Mouse (Mus musculus): ENCODE measurements around the gene Rgl2. TPM values are rescaled to one million over a fixed set of nuclear protein-coding genes. Genes with fewer than 3 reads are reported as not detected.
"Not testable (repeated sequence)": the region's sequence is repeated elsewhere in the genome, so short reads cannot be mapped to it uniquely, and the experiment has no call there.

The Rgl2 gene
- total RNA-seq, 2 experiments from 2014 or later: 26.5 to 28.3 TPM

DNA sequence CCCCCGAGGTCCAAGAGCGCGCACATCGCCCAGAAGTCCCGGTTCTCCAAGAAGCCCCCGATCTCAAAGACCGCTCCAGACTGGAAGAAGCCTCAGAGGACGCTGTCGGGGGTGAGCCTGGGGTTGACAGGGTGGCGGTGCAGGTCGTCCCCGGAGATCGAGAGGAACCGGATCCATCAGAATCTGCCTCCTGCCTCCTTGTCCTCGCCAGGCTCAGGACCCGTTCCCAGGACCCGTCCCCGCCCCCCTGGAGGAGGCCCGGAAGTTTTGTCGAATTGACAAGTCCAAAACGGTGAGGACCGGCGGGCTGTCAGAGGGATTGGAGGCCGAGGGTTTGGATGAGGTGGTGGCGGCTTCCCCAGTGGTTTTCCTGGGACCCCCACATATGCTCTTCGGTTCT, 11.6 kb downstream of the Rgl2 start:
- no peak for DNase-seq
- intact Hi-C loops (cut with DNase I): loop anchor here (2.0 kb wide), 1 partner anchor 14 kb away; the partner anchor contains the start of gene Vps52

DNA sequence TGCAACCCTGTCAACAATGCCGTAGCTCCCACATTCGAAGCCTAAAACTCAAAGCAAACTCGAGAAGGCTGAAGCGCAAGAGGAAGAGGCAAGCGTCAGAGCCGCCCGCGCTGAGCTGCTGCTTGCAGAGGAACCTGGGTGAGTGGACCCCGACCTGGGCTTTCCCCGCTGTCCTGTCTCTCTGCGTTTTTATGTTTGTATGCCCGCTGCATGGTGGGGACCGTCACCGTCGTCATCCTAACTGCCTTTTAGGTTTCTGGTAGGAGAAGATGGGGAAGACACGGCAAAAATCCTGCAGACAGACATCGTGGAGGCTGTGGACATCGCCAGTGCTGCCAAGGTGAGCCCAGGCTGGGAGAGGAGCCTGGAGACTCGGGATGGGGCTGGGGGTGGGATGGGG, 12.0 kb downstream of the Rgl2 start:
- DNase-seq: no peak
- intact Hi-C loops (cut with DNase I): loop anchor here (2.0 kb wide), 1 partner anchor 13 kb away; the partner anchor contains the start of gene Vps52

DNA sequence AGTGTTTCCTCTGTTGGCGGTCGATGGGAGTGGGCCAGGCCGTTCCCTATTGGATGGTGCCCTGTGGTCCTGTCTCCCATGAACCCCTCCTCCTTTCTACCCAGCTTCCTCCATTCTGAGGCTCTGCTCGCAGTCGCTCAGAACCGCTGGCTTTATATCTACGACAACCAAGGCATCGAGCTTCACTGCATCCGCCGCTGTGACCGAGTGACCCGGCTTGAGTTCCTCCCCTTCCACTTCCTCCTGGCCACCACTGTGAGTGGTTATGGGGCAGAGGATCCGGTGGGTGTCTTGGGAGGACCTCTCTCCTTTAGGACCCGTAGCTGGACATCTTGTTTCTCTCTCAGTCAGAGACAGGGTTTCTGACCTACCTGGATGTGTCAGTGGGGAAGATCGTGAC, 14.1 kb downstream of the Rgl2 start:
- intact Hi-C loops (cut with DNase I): no loop called here
- DNase-seq: no peak

DNA sequence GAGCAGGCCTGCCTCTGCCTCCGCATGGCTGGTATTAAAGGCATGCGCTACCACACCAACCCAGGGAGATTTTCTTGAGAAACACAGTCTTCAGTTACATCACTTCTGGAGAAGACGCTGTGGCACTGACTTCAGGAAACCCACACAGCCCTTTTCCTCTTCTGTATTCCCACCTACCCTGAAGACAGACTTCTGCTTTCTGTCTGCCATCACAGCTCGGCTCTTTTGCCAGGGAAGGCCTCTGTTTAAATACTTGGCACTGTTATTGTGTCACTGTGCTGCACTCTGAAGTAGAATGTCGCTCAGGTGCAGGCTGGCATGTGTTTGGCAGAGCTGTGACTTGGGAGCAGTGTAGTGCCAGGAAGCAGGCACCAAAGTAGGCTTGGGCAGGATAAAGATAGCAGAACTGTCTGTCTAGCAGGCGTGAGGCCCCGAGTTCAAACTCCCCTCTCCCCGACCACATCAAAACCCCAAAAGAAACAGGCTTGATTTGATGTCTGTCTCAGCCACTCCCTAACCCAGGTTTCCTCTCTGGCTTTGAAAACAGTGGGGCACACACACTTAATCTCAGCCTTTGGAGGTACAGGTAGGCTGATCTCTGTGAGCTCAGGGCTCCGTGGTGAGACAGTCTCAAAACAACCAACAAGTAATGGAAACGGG, 18.2 kb downstream of the Rgl2 start:
- intact Hi-C loops (cut with DNase I): no loop called here
- no peak for DNase-seq

DNA sequence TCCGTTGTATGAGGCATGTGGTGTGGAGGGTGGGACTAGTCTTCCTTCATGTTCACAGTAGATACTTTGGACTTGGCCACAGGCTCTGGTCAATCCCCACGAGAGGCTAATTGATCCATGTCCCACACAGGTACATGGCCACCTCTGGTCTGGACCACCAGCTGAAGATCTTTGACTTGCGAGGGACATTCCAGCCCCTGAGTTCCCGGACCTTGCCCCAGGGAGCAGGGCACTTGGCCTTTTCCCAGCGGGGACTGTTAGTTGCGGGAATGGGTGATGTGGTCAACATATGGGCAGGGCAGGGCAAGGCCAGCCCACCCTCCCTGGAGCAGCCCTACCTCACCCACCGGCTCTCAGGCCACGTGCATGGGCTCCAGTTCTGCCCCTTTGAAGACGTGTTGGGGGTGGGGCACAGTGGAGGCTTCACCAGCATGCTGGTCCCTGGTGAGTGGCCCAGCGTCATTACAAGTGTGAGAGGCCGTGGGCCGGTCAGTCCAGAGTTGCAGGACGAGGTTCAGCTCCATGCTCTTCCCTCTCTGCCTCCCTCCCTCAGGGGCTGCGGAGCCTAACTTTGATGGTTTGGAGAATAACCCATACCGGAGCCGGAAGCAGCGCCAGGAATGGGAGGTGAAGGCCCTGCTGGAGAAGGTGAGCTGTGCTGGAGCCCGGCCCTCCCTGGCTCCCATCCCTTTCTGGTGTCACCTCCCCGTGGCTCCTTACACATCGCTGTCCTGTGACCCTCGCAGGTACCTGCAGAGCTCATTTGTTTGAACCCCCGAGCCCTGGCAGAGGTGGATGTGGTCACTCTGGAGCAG, 19.0 kb downstream of the Rgl2 start:
- peak in 1 of 2 experiments; percentile 11 for DNase-seq
- intact Hi-C loops (cut with DNase I): no loop called here

DNA sequence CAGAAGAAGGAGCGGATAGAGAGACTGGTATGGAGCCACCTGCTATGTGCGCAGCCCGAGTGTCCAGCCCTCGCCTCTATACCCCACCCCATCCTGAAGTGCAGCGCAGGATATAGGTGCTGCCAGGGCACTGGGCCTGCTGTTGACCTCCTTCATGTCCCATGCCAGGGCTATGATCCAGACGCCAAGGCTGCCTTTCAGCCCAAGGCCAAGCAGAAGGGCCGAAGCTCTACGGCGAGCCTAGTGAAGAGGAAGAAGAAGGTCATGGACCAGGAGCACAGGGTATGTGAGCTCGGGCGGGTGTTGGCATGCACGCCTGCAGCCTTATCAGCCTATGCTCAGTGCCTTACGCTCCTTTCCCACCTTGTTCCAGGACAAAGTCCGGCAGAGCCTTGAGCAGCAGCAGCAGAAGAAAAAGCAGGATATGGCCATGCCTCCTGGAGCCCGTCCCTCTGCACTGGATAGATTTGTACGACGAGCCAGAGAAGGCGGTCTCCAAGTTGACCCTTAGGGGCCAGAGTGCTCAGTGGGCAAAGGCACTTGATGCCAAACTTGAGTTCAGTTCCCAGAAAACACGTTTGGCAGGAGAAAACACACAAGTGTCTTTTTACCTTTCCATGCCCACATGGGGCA, 19.7 kb downstream of the Rgl2 start:
- intact Hi-C loops (cut with DNase I): no loop called here

DNA sequence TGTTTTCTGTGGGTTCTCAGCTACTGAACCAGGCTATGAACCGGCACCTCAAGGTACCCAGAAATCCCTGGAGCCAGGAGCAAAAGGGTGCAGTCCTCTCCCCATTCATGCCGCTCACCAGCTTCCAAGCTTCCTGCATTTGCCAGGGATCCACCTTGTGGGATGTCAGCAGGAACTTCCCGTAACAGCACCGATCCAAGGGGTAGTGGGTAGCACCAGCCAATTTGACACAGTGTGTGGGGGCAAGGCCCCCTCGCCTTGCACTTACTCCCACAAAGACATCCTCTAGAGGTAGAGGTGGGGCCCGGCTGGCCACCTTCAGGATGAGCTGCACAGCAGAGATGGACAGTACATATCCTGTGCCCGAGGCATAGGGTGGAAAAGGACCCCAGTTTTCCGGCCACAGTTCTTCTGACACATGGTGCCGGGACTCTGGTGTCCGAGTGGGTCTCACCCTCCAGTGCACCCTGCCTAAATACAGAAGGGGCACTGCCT, 20.8 kb downstream of the Rgl2 start:
- intact Hi-C loops (cut with DNase I): no loop called here
- no peak for DNase-seq

More for the DNA sequence above, 19.7 kb downstream of the Rgl2 start:
- no peak for DNase-seq

DNA sequence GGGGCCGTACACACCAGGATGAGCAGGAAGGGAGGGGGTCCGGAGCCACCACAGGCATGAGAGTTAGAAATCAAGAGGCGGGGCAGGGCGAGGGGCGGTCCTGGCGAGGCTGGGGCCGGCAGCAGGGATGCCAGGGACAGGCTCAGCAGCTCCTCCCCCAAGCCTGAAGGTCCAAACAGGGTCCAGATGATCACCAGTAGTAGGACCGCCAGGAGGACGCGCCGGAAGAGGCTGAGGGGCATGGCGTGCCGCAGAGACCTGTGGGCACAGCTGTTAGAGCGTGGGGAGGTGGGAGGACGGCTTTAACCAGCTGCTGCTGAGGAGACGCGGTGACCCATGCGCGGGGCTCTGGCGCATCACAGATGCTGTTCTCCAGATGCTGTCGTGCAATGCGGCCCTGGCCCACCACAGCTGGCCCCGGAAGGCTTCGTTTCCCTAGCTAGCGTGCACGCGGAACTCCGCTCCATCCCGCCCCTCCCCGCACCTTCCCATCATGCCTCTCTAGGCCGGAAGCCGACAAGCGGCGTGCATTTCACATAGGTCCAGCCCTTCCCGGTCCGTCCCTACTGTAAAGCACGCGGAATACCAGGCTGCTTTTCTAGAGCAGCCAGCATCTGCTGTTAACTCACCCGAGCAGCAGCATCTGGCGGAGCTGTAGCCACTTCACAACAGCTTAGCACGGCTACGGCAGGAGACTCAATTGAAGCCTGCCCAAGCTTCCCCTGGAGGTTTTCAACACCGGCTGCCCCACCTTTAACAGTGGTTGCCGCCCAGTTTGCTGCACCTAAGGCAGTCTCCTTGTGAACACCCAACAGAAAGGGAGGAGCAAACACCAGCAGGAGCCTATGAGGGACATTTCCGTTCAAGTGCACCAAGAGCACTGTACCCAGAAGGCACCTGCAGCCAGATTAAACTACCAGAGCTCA, 21.9 kb downstream of the Rgl2 start, which contains the start of gene B3galt4:
B3galt4 (minus strand) TSS at position 468 of the 926 bp plus-strand sequence.
- DNase-seq: peak; percentile 52 to 59
- intact Hi-C loops (cut with DNase I): no loop called here

DNA sequence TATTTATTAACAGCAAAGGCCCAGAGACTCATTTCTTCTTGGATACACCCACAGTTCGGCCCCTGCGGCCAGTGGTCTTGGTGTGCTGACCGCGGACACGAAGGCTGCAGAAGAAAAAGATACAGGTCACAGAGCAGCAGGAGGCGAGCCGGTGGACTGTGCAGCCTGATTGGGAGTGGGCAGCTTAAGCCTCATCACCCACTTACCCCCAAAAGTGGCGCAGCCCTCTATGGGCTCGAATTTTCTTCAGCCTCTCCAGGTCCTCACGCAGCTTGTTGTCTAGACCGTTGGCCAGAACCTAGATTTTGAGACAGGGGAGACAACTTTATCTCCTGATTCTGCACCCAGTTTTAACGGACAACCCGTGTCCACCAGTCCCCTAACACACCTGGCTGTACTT, 22.7 kb downstream of the Rgl2 start:
- intact Hi-C loops (cut with DNase I); DNase-seq: not testable (repeated sequence)

DNA sequence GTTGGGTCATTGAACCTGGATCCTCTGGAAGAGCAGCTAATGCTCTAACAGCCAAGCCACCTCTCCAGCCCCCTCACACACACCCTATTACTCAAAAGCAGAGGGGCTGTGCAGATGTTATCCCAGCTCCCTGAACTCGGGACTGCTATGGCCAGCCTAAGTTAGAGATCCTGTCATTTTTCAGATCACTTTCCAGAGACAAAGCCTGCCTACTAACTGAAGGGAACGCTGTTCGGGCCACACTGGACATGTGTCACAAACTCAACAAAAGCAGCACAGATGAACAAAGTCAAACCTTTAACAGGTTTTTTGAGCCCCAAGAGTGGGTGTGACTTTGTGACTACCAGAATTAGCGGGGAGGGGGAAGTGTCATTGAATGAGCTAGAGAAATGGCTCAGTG, 23.5 kb downstream of the Rgl2 start:
- DNase-seq: no peak
- intact Hi-C loops (cut with DNase I): no loop called here

DNA sequence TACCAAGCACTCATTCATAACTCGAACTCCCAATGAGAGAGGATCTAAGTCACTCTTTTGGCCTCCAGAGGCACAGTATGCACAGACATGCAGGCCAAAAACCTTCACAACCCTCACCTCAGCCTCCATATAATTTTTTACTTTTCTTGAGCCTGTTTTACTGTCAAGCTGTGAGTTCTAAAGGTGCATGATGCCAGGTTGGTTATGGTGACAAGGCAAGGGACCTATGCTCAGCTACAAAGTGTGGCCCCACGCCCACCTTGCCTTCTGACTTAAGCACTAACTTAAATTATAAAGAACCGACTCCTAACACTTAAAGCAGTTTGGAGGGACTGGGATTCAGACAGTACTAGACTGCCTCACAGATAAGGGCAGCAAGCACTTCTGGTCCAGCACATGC, 24.0 kb downstream of the Rgl2 start:
- DNase-seq: no peak
- intact Hi-C loops (cut with DNase I): no loop called here

DNA sequence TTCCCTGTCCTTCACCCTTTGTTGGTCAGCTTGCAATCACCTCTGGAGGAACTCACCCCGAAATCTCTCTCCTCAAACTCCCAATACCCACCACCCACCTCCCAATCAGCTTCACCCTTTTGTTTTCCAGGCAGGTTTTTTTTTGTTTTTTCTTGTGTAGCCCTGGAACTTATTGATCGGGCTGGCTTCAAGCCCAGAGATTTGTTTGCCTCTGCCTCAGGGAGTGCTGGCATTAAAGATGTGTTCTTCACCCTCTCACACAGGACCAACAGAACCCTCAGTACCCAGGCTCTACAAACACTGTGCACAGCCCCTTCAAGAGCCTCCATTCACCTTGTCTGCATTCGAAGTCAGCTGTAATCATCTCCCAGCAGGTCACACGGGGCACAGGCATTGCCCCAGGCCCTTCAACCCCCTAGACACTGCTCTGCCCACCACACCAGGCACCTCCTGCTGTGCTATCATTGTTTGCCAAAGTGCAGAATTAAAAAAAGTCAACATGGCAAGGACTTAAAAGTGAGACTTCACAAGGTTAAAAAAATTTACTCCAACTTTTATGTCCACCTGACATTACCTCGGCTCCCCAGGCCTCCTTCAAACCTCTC, 24.7 kb downstream of the Rgl2 start:
- intact Hi-C loops (cut with DNase I): loop anchor here (2.0 kb wide), 1 partner anchor 13 kb away; the partner anchor contains the start of genes Pfdn6 and Wdr46
- DNase-seq: no peak

DNA sequence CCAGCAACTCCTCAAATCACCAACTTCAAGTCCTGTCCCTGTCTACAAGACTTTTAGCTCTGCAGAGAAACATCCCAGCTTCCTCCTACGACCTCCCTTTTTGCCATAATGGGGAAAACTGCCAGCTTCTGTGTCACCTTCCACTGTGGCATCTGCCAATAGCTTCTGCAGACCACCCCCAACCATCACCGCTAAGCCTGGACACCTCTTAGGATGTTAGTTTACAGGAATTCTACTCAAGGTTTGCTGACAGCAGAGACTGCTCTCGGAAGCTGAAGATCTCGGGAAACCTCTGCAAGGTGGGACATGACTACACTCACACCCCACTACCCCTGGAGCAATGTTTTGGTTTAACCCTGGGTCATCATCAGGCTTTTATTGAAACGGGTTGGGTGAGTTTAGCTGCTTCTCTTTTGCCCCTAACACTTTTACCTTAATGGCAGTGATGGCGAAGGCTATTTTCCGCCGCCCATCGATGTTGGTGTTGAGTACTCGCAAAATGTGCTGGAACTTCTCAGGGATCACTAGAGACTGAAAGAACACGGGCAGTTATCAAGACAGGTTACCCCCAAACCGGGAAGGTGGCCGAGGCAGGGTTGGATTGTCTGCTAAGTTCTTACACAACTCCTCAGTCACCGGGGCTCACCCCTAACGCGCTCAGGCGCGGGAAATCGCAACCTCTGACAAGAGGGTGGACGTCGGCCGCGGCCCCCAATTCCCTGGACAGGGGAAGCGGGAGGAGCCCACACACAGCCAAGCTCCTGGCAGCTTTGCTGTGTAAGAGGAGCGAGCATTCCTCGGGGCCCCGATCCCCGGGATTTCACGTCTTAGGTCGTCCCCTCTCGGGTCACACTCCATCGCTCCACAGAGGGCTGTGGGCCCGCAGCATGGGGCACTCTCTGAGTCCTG, 25.6 kb downstream of the Rgl2 start:
- no peak for DNase-seq
- intact Hi-C loops (cut with DNase I): loop anchor here (2.0 kb wide), 1 partner anchor 14 kb away; the partner anchor contains the start of genes Pfdn6 and Wdr46

DNA sequence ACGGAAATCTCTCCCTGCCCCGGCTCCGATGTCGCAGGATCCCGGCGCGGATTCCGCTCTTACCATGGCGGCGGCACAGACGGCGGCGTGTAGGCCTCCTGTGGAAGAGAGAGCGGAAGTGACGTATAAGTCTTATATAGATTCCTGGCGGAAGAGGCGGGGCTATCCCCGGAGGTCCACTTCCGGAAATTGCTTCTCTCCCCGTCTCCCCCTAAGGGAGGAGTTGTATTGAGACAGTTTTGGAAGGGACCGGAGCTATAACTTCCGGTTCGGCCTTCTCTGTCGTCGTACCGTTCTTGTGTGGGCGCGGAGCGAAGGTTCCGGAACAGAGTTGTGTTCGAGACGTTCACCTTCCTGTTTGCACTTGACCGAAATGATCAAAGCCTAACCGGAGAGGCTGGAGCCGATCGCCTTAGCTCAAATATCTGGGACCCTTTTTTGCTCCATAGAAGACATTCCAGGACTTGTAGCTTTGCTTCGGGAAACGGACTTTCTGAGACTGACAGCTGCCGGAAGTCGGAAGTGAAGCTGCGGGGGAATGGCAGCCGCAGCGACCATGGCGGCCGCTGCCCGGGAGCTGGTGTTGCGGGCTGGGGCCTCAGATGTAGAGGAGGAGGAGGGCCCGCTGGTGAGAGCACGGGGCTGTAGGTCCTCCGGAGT, 26.3 kb downstream of the Rgl2 start, which contains the start of the genes Vps52 and Rps18:
Vps52 (plus strand) TSS at position 258 of the 660 bp plus-strand sequence.
Rps18 (minus strand) TSS at position 447 of the 660 bp plus-strand sequence.
- intact Hi-C loops (cut with DNase I): loop anchor here (2.0 kb wide), 1 partner anchor 15 kb away; the partner anchor contains the start of genes Pfdn6 and Wdr46
- peak; percentile 90 to 93 for DNase-seq

DNA sequence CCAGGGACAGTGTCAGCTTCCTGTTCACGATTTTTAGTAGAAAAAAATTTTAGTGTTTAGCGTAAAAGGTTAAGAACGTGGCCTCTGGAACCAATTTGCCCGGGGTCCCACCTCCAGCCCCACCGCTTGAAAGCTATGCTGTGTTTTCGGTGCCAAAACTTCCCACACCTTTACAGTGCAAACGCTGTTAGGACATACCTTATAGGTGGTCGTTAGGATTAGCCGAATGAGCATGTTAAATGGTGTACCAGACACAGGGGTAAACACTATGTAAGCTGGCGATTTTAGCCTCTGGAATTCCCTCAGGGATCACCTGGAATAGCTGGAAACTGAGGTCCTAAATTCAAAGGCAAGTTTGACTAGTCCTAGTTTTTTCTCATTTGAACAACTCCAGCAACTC, 27.0 kb downstream of the Rgl2 start:
- intact Hi-C loops (cut with DNase I): no loop called here
- no peak for DNase-seq

DNA sequence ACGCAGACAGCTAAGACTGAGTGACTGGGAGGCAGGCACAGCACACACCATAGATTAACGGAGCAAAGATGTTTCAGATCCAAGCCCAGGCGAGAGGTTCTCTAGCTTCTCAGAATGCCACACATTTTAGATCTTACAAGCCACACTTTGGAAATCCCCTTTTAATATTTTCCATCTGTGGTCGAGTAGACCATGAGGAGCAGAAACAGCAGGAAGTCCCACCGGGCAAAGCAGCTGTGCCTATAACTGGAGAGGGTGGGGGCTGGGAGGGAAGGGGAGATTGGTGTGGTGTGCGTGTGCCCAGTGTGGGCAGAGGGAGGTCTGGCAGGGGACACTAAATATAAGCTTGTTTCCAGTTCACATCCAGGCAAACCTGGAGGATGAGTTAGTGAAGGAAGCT, 28.1 kb downstream of the Rgl2 start:
- no peak for DNase-seq
- intact Hi-C loops (cut with DNase I): no loop called here

DNA sequence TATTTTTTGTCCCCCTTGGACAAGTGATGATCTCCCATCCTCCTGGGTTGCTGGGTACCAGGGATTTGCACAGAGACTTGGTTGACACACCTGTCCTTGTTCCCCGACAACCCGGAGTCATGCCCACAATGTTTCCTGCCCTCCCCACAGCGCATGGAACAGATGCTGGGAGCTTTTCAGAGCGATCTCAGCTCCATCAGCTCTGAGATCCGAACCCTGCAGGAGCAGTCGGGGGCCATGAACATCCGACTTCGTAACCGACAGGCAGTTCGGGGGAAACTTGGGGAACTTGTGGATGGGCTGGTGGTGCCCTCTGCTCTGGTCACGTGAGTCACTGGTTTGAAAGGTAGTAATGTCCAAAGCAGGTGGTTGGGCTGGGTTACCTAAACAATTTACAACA, 29.1 kb downstream of the Rgl2 start:
- intact Hi-C loops (cut with DNase I): loop anchor here (2.0 kb wide), 1 partner anchor 62 kb away; no protein-coding TSS in a partner anchor
- DNase-seq: peak in 1 of 2 experiments; percentile 11

All from gastrocnemius, postnatal 36 days (tissue).